Mouse (Mus musculus): ENCODE results near the gene a.

The a gene

DNA sequence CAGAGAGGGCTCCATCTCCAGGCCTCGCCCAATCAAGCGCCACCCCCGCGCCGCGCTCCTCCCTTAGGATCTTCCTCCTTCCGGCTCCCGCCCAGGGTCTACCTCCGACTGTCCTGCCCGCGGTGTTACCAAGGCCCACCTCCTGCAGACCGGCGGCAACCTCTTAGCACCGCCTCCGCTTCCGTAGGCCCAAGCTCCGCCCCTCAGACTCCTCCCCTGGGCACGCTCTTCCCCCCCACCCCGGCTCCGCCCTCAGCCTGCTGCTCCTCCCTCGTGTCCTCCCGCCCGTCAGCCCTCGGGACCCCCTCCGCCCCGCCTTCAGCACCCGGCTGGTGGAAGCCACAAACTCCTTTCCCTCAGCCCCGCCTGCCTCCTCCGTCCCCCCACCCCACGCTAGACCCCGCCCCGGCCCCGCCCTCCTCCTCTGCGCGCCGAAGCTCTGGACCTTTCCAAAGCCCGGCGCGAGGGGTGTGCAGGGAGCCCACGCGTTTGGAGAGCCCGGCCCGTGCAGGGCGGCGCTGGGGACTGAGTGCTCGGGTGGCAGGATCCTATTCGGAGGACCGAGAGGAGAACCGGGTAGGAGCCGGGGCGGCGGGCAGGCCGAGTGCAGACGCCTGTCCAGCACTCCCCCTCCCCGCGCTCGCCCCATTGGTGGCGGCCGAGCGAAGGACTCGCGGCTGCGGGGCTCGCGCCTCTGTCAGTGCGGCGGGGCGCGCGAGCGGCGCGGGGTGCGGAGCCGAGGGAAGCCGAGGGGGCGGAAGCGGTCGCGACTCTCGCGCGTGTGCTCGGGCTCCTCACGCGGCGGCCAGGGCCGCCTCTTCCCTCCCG, at the start of gene a, which contains the start of gene Raly:
a (plus strand) TSS at position 747 of the 828 bp plus-strand sequence.
Raly (plus strand) TSS at position 441 of the 828 bp plus-strand sequence.
- peak; percentile 93 for DNase-seq (ENCODE audit: extremely low read depth, low read depth)

DNA sequence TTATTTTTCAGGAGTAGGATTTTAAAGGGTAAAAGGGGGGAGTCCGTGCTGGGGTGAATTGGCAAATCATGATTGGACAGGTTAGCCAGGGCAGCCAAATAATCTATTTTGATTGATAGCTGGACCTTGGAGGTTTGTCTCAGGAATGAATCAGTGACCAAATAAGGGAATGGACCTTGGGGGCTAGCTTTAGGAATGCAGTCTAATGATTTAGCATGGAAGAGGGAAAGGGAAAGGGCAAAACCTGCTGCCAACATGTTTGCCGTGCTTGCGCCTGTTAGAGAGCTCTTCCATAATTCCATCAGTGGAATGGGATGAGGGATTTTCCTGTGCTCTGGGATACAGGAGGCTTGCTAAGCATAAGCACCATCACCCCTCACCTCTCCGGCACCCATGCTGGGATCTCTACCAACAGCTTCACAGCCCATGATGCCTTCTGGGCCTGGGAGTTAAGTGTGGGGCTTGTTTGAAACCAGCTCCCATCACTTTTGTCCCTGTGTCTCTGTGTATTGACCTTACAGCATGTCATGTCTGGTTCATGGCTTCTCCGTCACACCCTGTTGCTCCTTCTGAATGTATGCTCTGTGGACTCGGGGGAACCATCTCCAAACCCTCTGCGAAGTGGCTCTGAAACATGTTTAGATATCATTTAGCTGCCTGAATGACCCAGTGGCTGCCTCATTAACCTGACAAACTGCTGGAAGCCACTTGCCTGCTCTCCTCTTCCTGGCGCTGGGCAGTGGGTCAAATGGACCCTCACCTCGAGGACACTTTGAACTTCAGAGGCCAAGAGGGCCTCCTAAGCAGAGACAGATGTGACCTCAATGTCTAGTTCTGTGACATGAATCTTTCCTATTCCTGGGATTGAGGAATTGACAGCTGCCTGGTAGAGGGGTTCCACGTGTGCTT, 48.0 kb upstream of the a start:
- no peak for DNase-seq (ENCODE audit: extremely low read depth, low read depth)

DNA sequence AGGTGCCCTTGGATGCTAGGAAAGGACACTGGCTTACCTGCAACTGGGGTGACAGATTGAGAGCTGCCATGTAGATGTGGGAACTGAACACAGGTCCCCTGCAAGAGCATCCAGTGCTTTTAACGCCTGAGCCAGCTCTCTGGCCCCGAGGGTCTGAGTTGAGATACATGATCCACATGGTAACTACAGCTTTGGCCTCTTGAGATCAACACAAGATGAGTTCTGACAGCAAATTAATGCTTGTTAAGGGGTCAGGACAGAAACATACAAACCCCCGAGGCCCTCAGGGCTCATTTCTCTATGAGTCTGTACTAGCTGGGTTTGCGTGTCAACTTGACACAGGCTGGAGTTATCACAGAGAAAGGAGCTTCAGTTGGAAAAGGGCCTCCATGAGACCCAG, 47.3 kb upstream of the a start:
- no peak for DNase-seq (ENCODE audit: extremely low read depth, low read depth)

DNA sequence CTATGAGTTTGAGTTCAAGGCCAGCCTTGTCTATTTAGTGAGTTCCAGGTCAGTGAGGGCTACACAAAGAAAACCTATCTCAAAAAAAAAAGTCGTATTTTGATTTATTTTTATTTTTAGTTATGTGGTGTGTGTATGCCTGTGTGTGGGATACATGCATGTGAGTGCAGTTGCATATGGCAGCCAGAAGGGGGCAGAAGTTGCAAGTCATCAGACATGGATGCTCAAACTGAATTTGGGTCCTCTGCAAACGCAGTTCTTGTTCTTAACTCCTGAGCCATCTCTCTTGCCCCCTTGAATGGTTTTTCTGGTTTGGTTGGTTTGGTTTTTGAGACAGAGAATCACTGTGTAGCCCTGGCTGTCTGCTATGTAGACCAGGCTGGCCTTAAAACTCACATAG, 42.8 kb upstream of the a start:
- DNase-seq (ENCODE audit: extremely low read depth, low read depth), result no peak

DNA sequence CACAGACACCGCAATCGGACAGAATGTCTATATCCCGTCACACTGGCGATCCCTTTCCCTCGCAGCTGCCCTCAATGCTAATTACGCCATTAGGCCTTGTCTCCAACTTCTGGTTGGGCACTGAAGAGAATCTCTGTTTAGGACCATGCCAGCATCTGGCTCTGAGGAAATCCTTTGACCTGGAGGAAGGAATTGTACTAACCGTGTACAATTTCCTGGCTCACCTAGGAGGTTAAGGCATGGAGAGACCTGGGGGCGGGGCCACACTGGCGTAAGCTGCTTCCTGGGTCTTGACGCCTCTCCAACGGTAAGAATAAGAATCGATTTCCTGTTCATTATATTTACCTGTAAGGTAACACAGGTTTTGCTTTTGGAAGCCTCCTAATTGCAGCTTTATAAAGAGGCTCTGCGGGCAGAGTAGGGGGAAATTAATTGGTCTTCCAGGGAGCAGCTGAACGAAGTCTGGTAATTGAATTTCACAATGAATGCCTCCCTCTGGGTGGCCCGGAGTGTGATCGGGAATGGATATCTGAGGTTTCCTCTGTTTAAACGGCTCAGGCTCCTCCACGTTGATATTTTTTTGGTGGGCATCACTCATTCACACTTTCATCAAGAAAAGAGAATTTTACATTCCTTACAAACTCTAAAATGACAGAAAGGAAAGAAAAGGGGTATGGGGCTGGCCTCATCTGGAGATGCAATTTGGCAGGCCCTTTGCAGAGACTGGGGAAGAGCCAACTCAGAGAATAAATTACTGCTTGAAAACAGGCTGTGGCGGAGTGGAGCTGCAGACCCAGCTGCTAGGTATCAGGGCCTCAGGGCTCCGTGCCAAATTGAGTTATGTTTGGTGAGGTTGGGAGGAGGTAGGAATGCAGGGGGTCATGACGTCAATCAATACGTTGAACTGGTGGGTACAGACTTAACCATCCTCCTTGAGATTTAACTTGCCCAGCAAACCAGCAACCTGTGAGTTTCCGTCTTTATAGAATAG, 41.9 kb upstream of the a start:
- no peak for DNase-seq (ENCODE audit: extremely low read depth, low read depth)

DNA sequence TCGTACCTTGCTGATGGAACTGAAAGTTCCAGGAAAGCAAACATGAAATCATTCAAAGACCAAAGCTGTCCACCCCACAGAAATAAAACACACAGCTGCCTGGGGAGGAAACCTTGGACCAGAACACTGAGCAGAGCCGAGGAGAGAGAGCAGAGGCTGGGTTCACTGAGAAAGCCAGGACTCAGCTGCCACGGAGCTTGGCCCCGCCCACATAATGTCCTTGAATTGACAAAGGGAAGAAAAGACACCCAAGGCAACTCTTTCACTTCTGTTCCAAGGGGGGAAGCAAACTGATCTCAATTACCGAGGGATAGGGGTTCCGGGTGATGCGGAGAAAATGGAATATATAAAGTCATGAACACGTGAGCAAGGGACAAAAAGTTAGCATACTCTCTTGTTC, 39.3 kb upstream of the a start:
- DNase-seq (ENCODE audit: extremely low read depth, low read depth), result no peak

DNA sequence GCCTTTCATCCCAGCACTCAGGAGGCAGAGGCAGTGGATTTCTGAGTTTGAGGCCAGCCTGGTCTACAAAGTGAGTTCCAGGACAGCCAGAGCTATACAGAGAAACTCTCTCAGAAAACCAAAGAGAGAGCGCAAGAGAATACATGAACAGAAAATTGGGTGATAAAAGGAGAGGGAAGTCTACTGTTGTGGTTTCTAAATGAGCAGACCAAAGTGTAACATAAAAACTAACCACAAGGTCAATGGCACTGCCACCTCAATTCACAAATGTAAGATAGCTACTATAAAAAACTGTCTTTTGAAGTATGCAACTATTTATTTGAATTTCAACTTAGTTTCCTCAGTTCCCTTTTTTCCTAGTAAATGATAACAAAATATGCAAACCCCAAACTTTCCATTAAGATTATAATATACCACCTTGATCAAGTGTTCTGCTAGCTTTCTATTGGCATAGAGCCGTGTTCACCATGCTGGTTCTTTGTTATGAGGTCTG, 37.1 kb upstream of the a start:
- DNase-seq (ENCODE audit: extremely low read depth, low read depth), result no peak

DNA sequence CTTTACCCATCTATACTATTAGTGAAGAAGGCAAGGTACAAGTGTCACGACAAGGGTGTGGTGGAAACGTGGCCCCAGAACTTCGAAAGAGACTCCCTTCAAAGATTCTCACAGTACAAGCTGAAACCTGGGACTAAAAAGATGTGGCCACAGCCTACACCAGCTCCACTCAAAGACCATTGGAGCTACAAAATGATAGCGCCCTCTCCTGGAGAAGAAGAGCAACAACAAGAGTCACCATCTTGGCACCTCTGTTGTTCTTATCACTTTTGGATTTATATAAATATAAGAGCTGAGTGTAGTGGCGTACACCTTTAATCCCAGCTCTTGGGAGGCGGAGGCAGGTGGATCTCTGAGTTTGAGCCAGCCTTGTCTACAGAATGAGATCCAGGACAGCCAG, 35.4 kb upstream of the a start:
- peak; percentile 31 for DNase-seq (ENCODE audit: extremely low read depth, low read depth)

DNA sequence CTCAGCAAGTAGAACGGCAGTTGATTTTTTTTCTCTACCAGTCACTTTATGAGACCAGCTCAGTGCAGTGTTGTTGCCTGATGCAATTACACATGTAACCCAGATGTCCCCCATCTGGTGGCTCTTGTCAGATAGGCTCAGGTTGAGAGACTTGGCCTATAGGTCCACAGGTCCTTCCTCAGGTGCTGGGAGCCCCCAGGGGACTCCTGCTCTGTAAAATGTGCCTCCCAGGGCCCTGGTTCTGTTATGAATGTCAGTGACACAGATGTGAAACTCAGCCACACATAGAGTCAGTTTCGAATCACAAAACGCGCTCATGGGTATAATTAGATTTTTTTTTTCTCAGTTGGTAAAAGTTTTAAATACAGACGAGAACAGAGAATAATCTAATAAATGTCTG, 33.5 kb upstream of the a start:
- DNase-seq (ENCODE audit: extremely low read depth, low read depth), result no peak

DNA sequence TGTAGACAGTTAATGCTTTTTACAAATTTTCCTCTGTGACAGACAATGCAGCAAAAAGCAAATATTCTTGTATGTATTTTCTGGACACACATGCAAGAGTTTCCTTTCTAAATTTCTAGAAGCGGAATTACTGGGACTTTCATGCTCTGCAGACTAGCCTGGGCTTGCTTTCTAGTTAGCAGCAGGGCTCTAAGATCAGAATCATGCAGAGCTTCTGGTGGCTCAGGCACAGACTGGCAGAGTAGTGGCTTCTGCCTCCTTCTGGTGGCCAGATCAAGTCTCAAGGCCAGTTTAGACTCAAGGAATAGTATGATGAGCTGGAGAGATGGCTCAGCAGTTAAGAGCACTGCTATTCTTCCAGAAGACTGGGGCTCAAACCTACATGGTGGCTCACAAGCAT, 32.7 kb upstream of the a start:
- DNase-seq (ENCODE audit: extremely low read depth, low read depth), result no peak

DNA sequence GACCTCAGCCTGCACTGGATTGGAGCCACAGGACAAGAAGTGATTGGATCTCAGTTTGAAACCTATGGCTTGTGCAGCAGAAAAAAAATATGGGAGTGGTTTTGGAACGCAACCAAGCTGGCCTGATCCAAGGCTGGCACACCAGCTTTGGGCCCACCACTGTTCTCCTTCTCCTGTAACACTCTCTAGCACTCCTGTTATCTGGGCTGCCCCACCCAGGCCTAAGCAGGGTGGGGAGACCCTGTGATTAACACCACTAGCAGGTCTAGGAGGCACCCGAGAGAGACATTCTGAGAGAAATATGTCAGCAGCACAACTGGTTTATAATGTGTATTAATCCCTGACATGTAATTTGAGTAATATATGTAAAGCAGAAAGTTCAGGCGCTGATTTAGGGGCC, 28.0 kb upstream of the a start:
- DNase-seq (ENCODE audit: extremely low read depth, low read depth), result no peak

DNA sequence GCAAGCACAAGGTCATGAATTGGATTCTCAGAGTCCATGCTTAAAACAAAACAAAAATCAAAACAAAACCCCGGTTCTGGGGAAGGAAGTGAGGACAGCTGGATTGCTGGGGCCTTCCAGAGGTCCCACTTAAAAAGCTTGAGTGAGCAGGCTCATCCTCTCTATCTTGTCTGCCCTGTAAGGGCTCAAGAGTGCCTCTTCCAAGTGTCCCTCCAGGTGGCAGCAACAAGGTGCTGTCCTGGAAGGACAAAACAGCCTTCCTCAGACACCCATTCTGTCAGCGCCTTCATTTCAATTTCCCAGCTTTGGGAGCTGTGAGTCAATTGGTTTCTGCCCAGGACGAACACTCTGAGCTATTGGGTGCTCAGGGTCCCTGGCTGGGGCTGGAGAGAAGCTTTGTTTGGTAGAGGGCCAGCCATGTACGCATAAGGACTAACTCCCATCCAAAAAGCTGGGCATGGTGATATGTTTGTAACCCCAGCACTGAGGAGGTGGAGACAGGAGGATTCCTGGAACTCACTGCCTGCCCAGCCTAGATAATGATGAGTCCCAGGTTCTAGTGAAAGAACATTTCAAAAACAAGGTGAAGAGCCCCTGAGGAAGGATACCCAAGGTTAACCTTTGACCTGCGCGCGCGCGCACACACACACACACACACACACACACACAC, 26.2 kb upstream of the a start:
- DNase-seq (ENCODE audit: extremely low read depth, low read depth), result peak; percentile 66

DNA sequence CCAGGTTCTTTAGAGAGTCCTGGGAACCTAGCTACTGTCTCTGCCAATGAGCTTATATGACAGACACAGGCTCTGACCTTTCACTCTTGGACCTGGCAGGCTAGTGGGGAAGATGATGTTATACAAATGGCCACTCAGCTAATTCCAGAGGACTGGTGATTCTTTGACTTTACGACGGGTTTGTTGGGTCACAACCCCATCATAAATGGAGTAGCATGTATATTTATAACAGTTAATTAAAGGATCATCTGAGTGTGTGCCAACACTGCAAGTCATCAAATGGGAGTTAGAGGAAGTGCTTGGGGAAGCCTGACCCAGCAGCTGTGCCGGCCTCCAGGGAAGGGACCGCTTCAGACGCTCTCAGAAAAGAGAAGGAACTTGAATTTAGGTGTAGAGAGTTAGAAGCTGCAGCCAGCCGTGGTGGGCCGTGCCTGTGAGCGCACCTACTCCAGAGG, 25.6 kb upstream of the a start:
- DNase-seq (ENCODE audit: extremely low read depth, low read depth), result peak; percentile 73

DNA sequence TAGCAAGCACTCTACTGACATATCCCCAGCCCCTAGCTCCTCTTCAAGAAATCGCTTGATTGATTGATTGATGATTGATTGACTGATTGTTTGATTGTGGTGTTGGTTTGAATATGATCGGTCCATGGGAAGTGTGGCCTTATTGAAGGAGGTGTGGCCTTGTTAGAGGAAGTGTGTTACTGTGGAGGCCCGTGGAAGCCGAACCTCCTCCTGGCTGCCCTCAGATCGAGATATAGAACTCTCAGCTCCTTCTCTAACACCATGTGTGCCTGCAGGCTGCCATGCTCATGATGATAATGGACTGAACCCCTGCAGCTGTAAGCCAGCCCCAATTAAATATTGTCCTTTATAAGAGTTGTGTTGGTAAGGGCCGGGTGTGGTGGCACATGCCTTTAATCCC, 24.2 kb upstream of the a start:
- peak; percentile 57 for DNase-seq (ENCODE audit: extremely low read depth, low read depth)

DNA sequence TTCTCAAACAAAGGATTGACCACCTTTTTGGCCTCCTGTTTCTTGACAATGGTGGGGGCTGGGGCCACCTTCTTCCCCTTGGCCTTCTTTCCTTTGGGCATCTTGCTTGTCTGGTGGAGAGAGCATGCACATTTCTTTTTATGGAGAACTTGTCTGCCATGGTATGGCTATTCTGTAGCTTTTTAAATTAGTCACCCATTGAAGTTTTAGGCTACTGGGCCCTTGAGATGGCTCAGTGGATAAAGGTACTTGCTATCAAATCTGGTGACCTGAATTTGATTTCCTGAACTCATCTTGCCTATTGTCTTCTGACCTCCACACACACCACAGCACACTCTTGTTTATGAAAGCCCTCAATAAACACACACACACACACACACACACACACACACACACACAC, 21.3 kb upstream of the a start, which contains the start of gene Gm14214:
Gm14214 (minus strand) TSS at position 101 of the 400 bp plus-strand sequence.
- no peak for DNase-seq (ENCODE audit: extremely low read depth, low read depth)

DNA sequence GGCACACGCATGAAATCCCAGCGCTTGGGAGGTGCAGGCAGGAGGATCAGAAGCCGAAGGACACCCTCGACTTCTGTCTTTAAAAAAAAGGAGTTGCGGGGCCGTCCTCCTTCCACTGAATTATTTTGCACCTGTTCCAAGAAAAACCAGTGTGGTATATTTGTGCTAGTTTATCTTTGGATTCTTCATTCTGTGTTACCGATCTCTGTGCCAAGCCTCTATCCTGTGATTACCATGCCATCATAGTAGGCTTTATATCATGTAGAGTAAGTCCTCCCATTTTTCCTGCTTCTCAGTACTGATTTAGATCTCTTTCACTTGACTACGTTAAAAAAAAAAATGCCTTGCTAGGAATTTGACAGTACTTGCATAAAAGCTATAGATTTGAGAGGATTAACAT, 19.6 kb upstream of the a start:
- no peak for DNase-seq (ENCODE audit: extremely low read depth, low read depth)

DNA sequence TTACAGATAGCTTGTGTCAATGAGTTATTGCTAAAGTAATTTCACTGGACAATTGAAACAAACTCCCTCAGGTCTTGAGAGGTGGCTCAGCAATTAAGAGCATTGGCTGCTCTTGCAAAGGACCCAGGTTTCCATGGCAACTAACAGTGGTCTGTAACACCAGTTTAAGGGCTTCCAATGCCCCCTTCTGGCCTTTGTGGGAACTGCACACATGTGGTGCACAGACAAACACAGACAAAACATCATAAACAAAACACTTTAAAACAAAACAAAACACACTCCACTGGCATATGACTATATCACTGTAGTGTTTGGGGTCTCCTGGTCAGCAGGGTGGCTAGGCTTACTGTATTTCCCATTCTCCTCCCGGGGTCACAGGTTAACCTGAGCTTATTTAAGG, 17.2 kb upstream of the a start:
- no peak for DNase-seq (ENCODE audit: extremely low read depth, low read depth)

DNA sequence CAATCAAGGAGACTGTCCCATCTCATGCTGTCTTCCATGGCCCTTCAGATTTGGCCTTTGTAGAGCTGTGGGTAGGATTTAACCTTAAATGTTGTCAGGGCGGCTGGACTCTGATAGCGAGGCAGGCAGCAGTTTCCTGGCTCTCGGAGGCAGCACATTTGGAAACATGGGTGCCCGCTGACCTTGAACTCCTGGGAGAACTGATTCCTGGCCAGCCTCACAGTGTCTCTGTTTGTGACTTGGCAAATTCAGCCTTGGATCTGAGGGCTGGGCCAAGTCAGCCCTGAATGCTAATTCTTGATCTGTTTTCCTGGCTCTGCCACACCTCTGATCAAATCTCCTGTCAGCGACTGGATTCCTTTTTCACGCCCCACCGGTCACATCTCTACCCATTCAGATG, 14.7 kb upstream of the a start:
- no peak for DNase-seq (ENCODE audit: extremely low read depth, low read depth)

DNA sequence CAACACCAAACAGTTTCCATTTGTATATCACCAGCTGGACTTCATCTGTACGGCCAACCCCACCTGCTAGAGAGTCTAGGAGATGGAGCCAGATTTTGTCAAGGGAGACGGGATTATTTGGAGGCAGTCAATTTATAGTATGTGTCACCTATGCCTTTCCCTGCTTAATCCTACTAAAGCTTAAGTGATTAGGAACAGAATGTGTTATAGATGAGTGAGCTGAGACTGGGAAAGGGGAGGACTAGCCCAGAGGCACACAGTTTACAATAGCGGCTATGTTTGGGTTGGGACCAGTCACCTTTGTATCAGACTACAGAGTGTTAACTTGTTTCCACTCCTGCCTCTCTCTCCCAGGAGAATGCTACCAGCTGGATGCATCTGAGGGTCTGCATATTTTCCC, 11.6 kb upstream of the a start:
- DNase-seq (ENCODE audit: extremely low read depth, low read depth), result no peak

DNA sequence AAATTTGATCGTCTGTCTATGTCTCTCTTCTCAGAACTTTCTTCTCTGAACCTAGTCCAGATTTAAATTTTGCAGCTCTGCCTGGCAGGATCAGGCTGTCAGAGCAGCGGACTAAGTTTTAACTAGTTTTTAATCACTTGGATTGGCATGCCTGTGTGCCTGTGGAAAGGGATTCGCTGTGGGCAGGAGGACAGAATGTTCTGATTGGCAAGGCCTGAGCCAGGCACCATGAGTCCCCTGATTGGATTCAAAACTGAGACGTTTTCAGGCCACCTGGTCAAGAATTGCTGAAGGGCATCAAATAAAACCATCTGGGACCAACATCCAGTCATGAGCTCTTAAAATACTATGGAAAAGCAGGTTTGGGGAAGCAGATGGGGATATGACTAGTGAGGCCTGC, 8.8 kb upstream of the a start:
- DNase-seq (ENCODE audit: extremely low read depth, low read depth), result no peak

Data from MEL-GATA-1-ER (cell line).